Mouse (Mus musculus): ENCODE results near the gene Tmem259. TPM values are rescaled to one million over a fixed set of nuclear protein-coding genes. Genes with fewer than 3 reads are reported as not detected.

Gene Tmem259
- polyA plus RNA-seq, 1 experiment from 2014 or later, result 23.4 TPM

DNA sequence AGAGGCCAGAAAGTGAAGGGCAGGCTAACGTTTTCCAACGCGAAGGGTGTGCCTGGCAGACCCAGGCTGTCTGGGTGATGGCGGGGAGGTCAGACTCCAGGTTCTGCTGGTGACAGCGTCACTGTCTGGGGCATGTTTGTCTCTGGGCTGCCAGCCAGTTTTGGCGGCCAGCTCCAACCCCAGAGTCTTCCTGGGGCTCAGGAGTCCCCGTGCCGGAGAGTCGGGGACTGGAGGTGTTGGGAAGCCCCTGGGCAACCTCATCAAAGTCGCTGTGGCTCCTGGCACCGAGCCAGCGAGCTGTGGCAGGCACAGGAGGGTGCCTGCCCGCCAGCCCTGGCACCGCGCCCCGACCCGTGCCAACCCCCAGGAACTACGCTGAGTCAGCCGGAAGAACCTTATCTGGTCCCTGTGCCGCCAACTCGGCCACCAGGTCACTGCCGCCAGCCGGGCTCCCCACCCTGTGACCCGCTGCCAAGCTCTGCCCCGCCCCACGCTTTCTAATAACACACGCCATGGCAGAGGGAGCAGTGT, 47.2 kb downstream of the Tmem259 start:
- no peaks in the 10 kb centered on the region for H3K9me3 ChIP-seq (ENCODE audit: low read depth, low read length)
- DNase-seq, result peak; percentile 70
- no peak for ATAC-seq (ENCODE audit: insufficient read depth)
- 0 out of 2 replicates have a peak overlapping the region, but pooled peaks have one; percentile 3 for H3K4me3 ChIP-seq (ENCODE audit: low read depth, low read length)
- TF ChIP-seq CTCF (IDR thresholded peaks at IDR 0.05; ENCODE audit: low read depth), result no peak
- 45% methylated on average over 27 of the region's 27 CpGs for WGBS
- peak overlapping the region; percentile 64 for H3K27ac ChIP-seq (ENCODE audit: low read depth)
- H3K36me3 ChIP-seq (ENCODE audit: insufficient read depth), result peaks cover 38% of the 10 kb centered on the region
- peaks cover 36% of the 10 kb centered on the region for H3K4me1 ChIP-seq (ENCODE audit: insufficient read depth)
- peak overlapping the region; percentile 23 for H3K9ac ChIP-seq
- H3K4me2 ChIP-seq, result peak overlapping the region; percentile 32
- no peaks in the 10 kb centered on the region for H3K27me3 ChIP-seq (ENCODE audit: insufficient read depth, low read length)

DNA sequence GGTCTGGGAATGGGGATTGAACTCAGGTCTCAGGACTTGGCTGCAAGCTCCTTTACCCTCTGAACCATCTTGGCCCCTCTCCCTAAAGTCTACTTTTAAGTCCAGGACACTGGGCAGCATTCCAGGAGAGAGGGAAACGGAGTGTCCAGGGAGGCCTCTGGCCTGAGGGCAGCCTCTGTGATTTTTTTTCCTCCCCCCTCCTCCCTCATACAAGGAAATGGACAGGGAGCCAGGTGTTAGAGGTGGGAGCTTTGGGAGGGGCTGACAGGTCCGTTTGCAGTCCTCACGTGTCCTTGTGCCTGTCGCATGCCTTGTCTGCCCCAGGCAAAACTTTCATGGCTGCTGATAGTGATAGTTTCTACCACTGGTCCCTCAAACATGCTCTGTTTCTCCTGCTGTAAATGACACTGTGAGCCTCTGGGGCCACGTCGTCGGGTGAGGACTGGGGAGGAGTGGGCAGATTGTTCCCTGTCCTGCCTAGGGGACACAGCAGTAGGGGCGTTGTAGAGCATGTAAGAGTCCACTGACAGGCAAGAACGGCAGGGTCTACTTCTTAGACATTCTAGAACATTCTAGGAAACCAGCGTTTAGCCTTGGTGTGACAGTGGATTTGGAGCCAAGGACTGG, 47.7 kb downstream of the Tmem259 start:
- WGBS, result 47% methylated on average over 10 of the region's 10 CpGs
- peaks cover 36% of the 10 kb centered on the region for H3K4me1 ChIP-seq (ENCODE audit: insufficient read depth)
- peak overlapping the region; percentile 32 for H3K4me2 ChIP-seq
- ATAC-seq (ENCODE audit: insufficient read depth) (no peak), DNase-seq (peak; percentile 53)
- no peak for TF ChIP-seq CTCF (IDR thresholded peaks at IDR 0.05; ENCODE audit: low read depth)
- no peak overlapping the region for H3K4me3 ChIP-seq (ENCODE audit: low read depth, low read length)
- H3K27me3 ChIP-seq (ENCODE audit: insufficient read depth, low read length), result no peaks in the 10 kb centered on the region
- H3K36me3 ChIP-seq (ENCODE audit: insufficient read depth), result peaks cover 44% of the 10 kb centered on the region
- H3K9ac ChIP-seq, result peak overlapping the region; percentile 23; the same call in 1 of the 2 replicates
- H3K9me3 ChIP-seq (ENCODE audit: low read depth, low read length), result no peaks in the 10 kb centered on the region
- H3K27ac ChIP-seq (ENCODE audit: low read depth), result peak overlapping the region; percentile 64

DNA sequence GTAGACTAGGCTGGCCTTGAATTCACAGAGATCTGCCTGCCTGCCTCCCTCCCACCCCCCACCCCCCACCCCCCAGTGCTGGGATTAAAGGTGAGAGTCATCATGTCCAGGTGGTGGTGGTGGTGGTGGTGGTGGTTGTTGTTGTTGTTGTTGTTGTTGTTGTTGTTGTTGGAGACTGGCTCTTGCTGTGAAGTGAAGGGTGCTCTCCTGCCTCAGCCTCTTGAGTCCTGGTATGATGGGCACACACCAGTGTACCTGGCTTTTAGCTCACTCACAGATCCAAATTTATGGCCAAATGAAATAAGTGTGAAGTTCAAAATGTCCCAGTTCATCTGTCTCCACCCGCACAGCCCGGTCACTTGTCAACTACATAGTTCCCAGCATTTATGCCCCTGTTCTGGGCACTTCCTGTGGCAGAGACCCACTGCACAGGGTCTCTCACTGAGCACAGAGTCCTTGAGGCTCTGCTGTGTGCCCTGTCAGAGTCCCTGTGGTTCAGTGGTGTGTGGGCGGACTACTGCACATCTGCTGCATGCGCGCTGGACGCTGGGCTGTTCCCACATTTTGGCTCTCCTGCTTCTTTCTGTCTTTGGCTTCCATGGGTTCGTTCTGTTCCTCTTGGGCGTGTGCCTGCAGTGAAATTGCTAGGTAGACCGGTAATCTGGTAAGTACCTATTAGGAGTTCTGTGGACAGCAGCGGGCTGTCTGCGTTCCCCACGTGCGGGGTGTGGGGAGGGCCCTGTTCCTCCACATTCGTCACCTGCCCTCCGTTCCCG, 49.1 kb downstream of the Tmem259 start:
- DNase-seq (no peak), ATAC-seq (ENCODE audit: insufficient read depth) (no peak)
- Histone ChIP-seq H3K4me1 (ENCODE audit: insufficient read depth) (peaks cover 36% of the 10 kb centered on the region), H3K27me3 (ENCODE audit: insufficient read depth, low read length) (no peaks in the 10 kb centered on the region), H3K4me3 (ENCODE audit: low read depth, low read length) (no peak overlapping the region), H3K36me3 (ENCODE audit: insufficient read depth) (peaks cover 50% of the 10 kb centered on the region), H3K27ac (ENCODE audit: low read depth) (no peak overlapping the region), H3K4me2 (no peak overlapping the region), H3K9ac (no peak overlapping the region), H3K9me3 (ENCODE audit: low read depth, low read length) (no peaks in the 10 kb centered on the region)
- no peak for TF ChIP-seq CTCF (IDR thresholded peaks at IDR 0.05; ENCODE audit: low read depth)
- 88% methylated on average over 16 of the region's 16 CpGs for WGBS

DNA sequence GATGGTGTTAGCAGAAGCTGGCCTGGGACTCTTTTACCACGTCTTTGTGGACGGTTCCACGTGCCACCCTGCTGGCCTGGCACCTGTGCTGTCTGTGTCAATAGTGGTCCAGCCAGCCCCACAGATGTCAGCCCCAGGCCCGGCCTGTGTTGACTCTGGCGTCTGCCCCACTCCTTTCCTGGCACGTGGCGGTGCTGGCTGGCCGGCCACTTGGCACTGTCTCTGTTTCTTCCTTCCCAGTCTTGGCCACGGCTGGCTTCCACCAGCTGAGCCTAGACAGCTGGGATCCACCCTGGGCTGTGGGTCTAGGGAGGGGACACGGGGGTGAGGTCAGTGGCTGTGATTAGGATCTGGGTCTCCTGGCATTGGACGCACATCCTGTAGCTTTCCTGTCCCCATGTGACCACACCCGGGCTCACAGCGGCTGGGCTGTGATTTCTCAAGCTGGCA, 49.8 kb downstream of the Tmem259 start:
- Histone ChIP-seq H3K36me3 (ENCODE audit: insufficient read depth) (peaks cover 50% of the 10 kb centered on the region), H3K27me3 (ENCODE audit: insufficient read depth, low read length) (no peaks in the 10 kb centered on the region), H3K9me3 (ENCODE audit: low read depth, low read length) (no peaks in the 10 kb centered on the region), H3K4me2 (peak overlapping the region; percentile 21; the same call in 1 of the 2 replicates), H3K9ac (no peak overlapping the region), H3K27ac (ENCODE audit: low read depth) (peak overlapping the region; percentile 69; the same call in 1 of the 2 replicates), H3K4me3 (ENCODE audit: low read depth, low read length) (no peak overlapping the region), H3K4me1 (ENCODE audit: insufficient read depth) (peaks cover 38% of the 10 kb centered on the region)
- DNase-seq (peak; percentile 79), ATAC-seq (ENCODE audit: insufficient read depth) (peak; percentile 53)
- TF ChIP-seq CTCF (IDR thresholded peaks at IDR 0.05; ENCODE audit: low read depth), result no peak
- 43% methylated on average over 13 of the region's 13 CpGs for WGBS

DNA sequence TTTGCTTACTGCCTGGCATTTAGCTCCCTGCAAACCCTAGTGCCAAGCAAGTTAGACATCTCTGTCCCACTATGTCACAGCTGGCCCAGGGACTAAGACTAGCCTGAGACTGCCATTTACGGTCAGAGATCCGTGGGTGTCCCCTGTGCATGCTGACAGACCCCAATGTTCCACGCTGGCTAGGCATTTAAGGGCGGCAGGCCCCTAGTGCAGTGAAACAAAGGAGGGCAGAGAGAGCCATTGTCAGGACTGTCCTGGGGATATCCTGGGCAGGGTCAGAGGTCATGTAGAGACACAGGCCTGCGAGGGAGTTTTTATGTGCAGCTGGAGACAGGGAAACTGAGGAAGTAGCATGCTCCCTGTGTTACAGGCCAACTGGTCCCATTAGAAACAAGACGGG, 50.3 kb downstream of the Tmem259 start:
- H3K4me3 ChIP-seq (ENCODE audit: low read depth, low read length), result no peak overlapping the region
- H3K4me1 ChIP-seq (ENCODE audit: insufficient read depth), result peaks cover 42% of the 10 kb centered on the region
- WGBS, result 71% methylated on average over 6 of the region's 6 CpGs
- no peak for ATAC-seq (ENCODE audit: insufficient read depth)
- H3K9me3 ChIP-seq (ENCODE audit: low read depth, low read length), result no peaks in the 10 kb centered on the region
- no peaks in the 10 kb centered on the region for H3K27me3 ChIP-seq (ENCODE audit: insufficient read depth, low read length)
- H3K4me2 ChIP-seq, result peak overlapping the region; percentile 21; the same call in 1 of the 2 replicates
- no peak for TF ChIP-seq CTCF (IDR thresholded peaks at IDR 0.05; ENCODE audit: low read depth)
- no peak for DNase-seq
- peak overlapping the region; percentile 69; the same call in 1 of the 2 replicates for H3K27ac ChIP-seq (ENCODE audit: low read depth)
- no peak overlapping the region for H3K9ac ChIP-seq
- H3K36me3 ChIP-seq (ENCODE audit: insufficient read depth), result peaks cover 50% of the 10 kb centered on the region

DNA sequence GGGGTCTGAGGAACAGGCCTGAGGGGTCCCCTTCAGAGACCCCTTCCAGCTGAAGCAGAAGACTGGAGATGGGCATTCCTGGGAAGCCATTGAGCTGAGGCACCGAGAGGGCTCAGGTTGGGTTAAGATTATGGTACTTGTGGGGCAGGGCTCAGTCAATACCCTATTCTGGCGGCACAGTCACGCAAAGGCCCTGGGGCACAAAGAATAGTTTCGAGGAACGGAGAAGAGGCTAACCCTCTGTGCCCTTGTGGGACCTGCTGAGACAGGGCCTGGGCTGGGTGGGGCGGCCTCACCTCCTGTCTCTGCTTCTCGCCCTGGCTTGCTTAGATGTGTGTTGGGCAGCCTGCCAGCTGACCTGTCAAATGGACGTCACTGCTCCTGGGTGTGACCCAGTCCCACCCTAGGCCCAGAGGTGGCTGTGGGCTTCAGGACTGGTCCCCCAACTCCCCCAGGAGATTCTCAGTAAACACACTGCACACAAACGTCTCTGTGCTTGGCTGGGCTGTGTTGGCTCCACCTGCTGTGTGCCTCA, 50.9 kb downstream of the Tmem259 start:
- H3K9ac ChIP-seq, result no peak overlapping the region
- H3K4me2 ChIP-seq, result peak overlapping the region; percentile 31; the same call in 1 of the 2 replicates
- no peaks in the 10 kb centered on the region for H3K9me3 ChIP-seq (ENCODE audit: low read depth, low read length)
- H3K4me1 ChIP-seq (ENCODE audit: insufficient read depth), result peaks cover 44% of the 10 kb centered on the region
- ATAC-seq (ENCODE audit: insufficient read depth) (no peak), DNase-seq (no peak)
- H3K4me3 ChIP-seq (ENCODE audit: low read depth, low read length), result no peak overlapping the region
- 58% methylated on average over 9 of the region's 9 CpGs for WGBS
- no peaks in the 10 kb centered on the region for H3K27me3 ChIP-seq (ENCODE audit: insufficient read depth, low read length)
- no peak for TF ChIP-seq CTCF (IDR thresholded peaks at IDR 0.05; ENCODE audit: low read depth)
- peak overlapping the region; percentile 73 for H3K27ac ChIP-seq (ENCODE audit: low read depth)
- peaks cover 49% of the 10 kb centered on the region for H3K36me3 ChIP-seq (ENCODE audit: insufficient read depth)
